Mouse (Mus musculus): ENCODE measurements around the gene Alkbh6. TPM values are rescaled to one million over a fixed set of nuclear protein-coding genes. Genes with fewer than 3 reads are reported as not detected.

The Alkbh6 gene
- polyA plus RNA-seq, 1 experiment = 36.5 TPM

GRCm38 (mm10) chr7:30332622-30333259, 24.2 kb downstream of the Alkbh6 start:
- H3K27me3 ChIP-seq (ENCODE audit: control insufficient read depth, insufficient read depth, low read length) = no peaks in the 10 kb centered on the region

GRCm38 (mm10) chr7:30333436-30333835, 24.9 kb downstream of the Alkbh6 start:
- no peak overlapping the region for H3K4me3 ChIP-seq (ENCODE audit: control insufficient read depth, low read depth, low read length)
- H3K4me1 ChIP-seq (ENCODE audit: control insufficient read depth, insufficient read depth, low read length) = peaks cover 12% of the 10 kb centered on the region
- TF ChIP-seq POLR2A (IDR thresholded peaks at IDR 0.05; ENCODE audit: control insufficient read depth, low read depth, low read length) (no peak), CTCF (IDR thresholded peaks at IDR 0.05; ENCODE audit: control insufficient read depth, insufficient read depth, insufficient replicate concordance, low read depth, low read length) (no peak)
- no peaks in the 10 kb centered on the region for H3K36me3 ChIP-seq (ENCODE audit: control insufficient read depth, insufficient read depth, low read length)
- no peaks in the 10 kb centered on the region for H3K27me3 ChIP-seq (ENCODE audit: control insufficient read depth, insufficient read depth, low read length)
- H3K27ac ChIP-seq (ENCODE audit: control insufficient read depth, insufficient read depth, low read depth, low read length) = no peak overlapping the region

More at GRCm38 (mm10) chr7:30332622-30333259, 24.2 kb downstream of the Alkbh6 start:
- Histone ChIP-seq H3K36me3 (ENCODE audit: control insufficient read depth, insufficient read depth, low read length) (no peaks in the 10 kb centered on the region), H3K27ac (ENCODE audit: control insufficient read depth, insufficient read depth, low read depth, low read length) (no peak overlapping the region), H3K4me3 (ENCODE audit: control insufficient read depth, low read depth, low read length) (no peak overlapping the region), H3K4me1 (ENCODE audit: control insufficient read depth, insufficient read depth, low read length) (peaks cover 12% of the 10 kb centered on the region)
- TF ChIP-seq POLR2A (IDR thresholded peaks at IDR 0.05; ENCODE audit: control insufficient read depth, low read depth, low read length) = no peak
- TF ChIP-seq CTCF (IDR thresholded peaks at IDR 0.05; ENCODE audit: control insufficient read depth, insufficient read depth, insufficient replicate concordance, low read depth, low read length) = no peak; the same call in 1 of the 2 replicates

- H3K4me1 ChIP-seq (ENCODE audit: control insufficient read depth, insufficient read depth, low read length) = peaks cover 12% of the 10 kb centered on the region
Measured at GRCm38 (mm10) chr7:30334563-30334962, 26.0 kb downstream of the Alkbh6 start.

GRCm38 (mm10) chr7:30335688-30336087, 27.2 kb downstream of the Alkbh6 start:
- no peak overlapping the region for H3K27ac ChIP-seq (ENCODE audit: control insufficient read depth, insufficient read depth, low read depth, low read length)
- no peaks in the 10 kb centered on the region for H3K27me3 ChIP-seq (ENCODE audit: control insufficient read depth, insufficient read depth, low read length)
- TF ChIP-seq CTCF (IDR thresholded peaks at IDR 0.05; ENCODE audit: control insufficient read depth, insufficient read depth, insufficient replicate concordance, low read depth, low read length) = no peak
- TF ChIP-seq POLR2A (IDR thresholded peaks at IDR 0.05; ENCODE audit: control insufficient read depth, low read depth, low read length) = no peak
- no peak overlapping the region for H3K4me3 ChIP-seq (ENCODE audit: control insufficient read depth, low read depth, low read length)
- no peaks in the 10 kb centered on the region for H3K36me3 ChIP-seq (ENCODE audit: control insufficient read depth, insufficient read depth, low read length)
- H3K4me1 ChIP-seq (ENCODE audit: control insufficient read depth, insufficient read depth, low read length) = peaks cover 12% of the 10 kb centered on the region

More at GRCm38 (mm10) chr7:30334563-30334962, 26.0 kb downstream of the Alkbh6 start:
- H3K4me3 ChIP-seq (ENCODE audit: control insufficient read depth, low read depth, low read length) = no peak overlapping the region
- H3K27me3 ChIP-seq (ENCODE audit: control insufficient read depth, insufficient read depth, low read length) = no peaks in the 10 kb centered on the region
- no peaks in the 10 kb centered on the region for H3K36me3 ChIP-seq (ENCODE audit: control insufficient read depth, insufficient read depth, low read length)
- TF ChIP-seq POLR2A (IDR thresholded peaks at IDR 0.05; ENCODE audit: control insufficient read depth, low read depth, low read length) (no peak), CTCF (IDR thresholded peaks at IDR 0.05; ENCODE audit: control insufficient read depth, insufficient read depth, insufficient replicate concordance, low read depth, low read length) (no peak)
- H3K27ac ChIP-seq (ENCODE audit: control insufficient read depth, insufficient read depth, low read depth, low read length) = no peak overlapping the region

GRCm38 (mm10) chr7:30336384-30336783, 27.9 kb downstream of the Alkbh6 start:
- TF ChIP-seq POLR2A (IDR thresholded peaks at IDR 0.05; ENCODE audit: control insufficient read depth, low read depth, low read length) (no peak), CTCF (IDR thresholded peaks at IDR 0.05; ENCODE audit: control insufficient read depth, insufficient read depth, insufficient replicate concordance, low read depth, low read length) (peak; percentile 92)

GRCm38 (mm10) chr7:30339432-30340109, 31.1 kb downstream of the Alkbh6 start:
- Histone ChIP-seq H3K27me3 (ENCODE audit: control insufficient read depth, insufficient read depth, low read length) (no peaks in the 10 kb centered on the region), H3K36me3 (ENCODE audit: control insufficient read depth, insufficient read depth, low read length) (no peaks in the 10 kb centered on the region), H3K27ac (ENCODE audit: control insufficient read depth, insufficient read depth, low read depth, low read length) (no peak overlapping the region), H3K4me3 (ENCODE audit: control insufficient read depth, low read depth, low read length) (no peak overlapping the region), H3K4me1 (ENCODE audit: control insufficient read depth, insufficient read depth, low read length) (peaks cover 4% of the 10 kb centered on the region)
- no peak for TF ChIP-seq POLR2A (IDR thresholded peaks at IDR 0.05; ENCODE audit: control insufficient read depth, low read depth, low read length)
- TF ChIP-seq CTCF (IDR thresholded peaks at IDR 0.05; ENCODE audit: control insufficient read depth, insufficient read depth, insufficient replicate concordance, low read depth, low read length) = no peak

More at GRCm38 (mm10) chr7:30336384-30336783, 27.9 kb downstream of the Alkbh6 start:
- Histone ChIP-seq H3K36me3 (ENCODE audit: control insufficient read depth, insufficient read depth, low read length) (no peaks in the 10 kb centered on the region), H3K27ac (ENCODE audit: control insufficient read depth, insufficient read depth, low read depth, low read length) (no peak overlapping the region), H3K4me1 (ENCODE audit: control insufficient read depth, insufficient read depth, low read length) (peaks cover 12% of the 10 kb centered on the region), H3K27me3 (ENCODE audit: control insufficient read depth, insufficient read depth, low read length) (no peaks in the 10 kb centered on the region), H3K4me3 (ENCODE audit: control insufficient read depth, low read depth, low read length) (no peak overlapping the region)

GRCm38 (mm10) chr7:30346635-30347379, 38.3 kb downstream of the Alkbh6 start:
- Histone ChIP-seq H3K4me3 (ENCODE audit: control insufficient read depth, low read depth, low read length) (no peak overlapping the region), H3K36me3 (ENCODE audit: control insufficient read depth, insufficient read depth, low read length) (no peaks in the 10 kb centered on the region), H3K4me1 (ENCODE audit: control insufficient read depth, insufficient read depth, low read length) (peaks cover 3% of the 10 kb centered on the region), H3K27me3 (ENCODE audit: control insufficient read depth, insufficient read depth, low read length) (no peaks in the 10 kb centered on the region), H3K27ac (ENCODE audit: control insufficient read depth, insufficient read depth, low read depth, low read length) (no peak overlapping the region)
- no peak for TF ChIP-seq POLR2A (IDR thresholded peaks at IDR 0.05; ENCODE audit: control insufficient read depth, low read depth, low read length)
- TF ChIP-seq CTCF (IDR thresholded peaks at IDR 0.05; ENCODE audit: control insufficient read depth, insufficient read depth, insufficient replicate concordance, low read depth, low read length) = no peak
